ENCODE assay signal across 9 mouse cellular contexts in the genomic region with DNA sequence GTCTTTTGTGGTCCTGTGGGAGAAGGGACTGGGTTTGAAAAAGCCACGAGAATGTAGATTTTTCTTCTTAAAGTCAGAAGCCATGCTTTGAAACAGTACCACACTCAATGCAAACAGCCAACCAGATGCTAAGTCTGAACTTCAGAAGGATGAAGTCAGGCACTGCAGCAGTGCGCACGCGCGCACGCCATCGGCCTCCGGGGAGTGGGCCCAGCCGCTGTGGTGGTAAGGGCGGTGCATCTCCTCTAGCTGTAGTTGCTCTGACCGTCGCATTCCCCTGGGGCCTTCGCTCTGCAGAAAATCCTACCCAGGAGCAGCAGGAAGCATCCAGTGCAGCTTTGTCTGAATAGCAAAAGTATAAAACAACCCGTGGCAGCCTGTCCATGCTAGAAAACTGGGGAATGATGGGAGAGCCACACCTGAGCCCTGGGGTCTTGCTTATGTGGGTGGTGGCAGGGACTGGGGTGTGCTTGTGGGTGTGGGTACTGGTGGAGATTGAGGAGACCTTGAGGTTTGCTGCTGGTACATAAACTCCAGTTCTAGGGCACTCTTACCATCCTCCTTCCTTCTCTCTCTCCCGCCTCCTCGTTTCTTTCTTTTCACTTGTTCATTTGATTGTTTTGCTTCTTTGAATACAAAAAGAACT. TPM values are rescaled to one million over a fixed set of nuclear protein-coding genes. Genes with fewer than 3 reads are reported as not detected.
A peak's percentile ranks its signal among the peaks of the same experiment; 100 is the strongest.
DNase-seq lines count a peak whose midpoint lies in the region; ATAC-seq lines count a peak whose summit lies in the region.
"Had no signal": no experiment of that assay in that cellular context is flagged by ENCODE, and none has a peak within 500 bp of the region (broad histone marks: within the 10 kb centered on the region; RNA-seq: fewer than 3 reads in every experiment).

No protein-coding gene starts in this region.

- no peaks in the 10 kb centered on the region for H3K27me3 ChIP-seq in heart, embryonic 16.5 days (ENCODE audit: control insufficient read depth, insufficient read depth, low read length)
- no peaks in the 10 kb centered on the region for H3K27me3 ChIP-seq in hindbrain, embryonic 12.5 days
- H3K27me3 ChIP-seq in neural tube, embryonic 11.5 days (ENCODE audit: control insufficient read depth, insufficient read depth, low read length): no peaks in the 10 kb centered on the region

- no peak overlapping the region for H3K4me3 ChIP-seq in heart, embryonic 16.5 days (ENCODE audit: low read length)
- peak overlapping the region; percentile 16; the same call in 1 of the 2 replicates for H3K4me3 ChIP-seq in hindbrain, embryonic 12.5 days
- H3K4me3 ChIP-seq in neural tube, embryonic 11.5 days (ENCODE audit: low read depth, low read length): no peak overlapping the region

- DNase-seq in heart, postnatal 25 days (ENCODE audit: low spot score): no peak
- DNase-seq in brain, adult 2 months (ENCODE audit: low read depth, low spot score): peak; percentile 89
- DNase-seq in neural tube, embryonic 11.5 days (ENCODE audit: low spot score): peak; percentile 69
- DNase-seq in heart, adult 8-10 months (ENCODE audit: low spot score): no peak
- DNase-seq in adrenal gland, postnatal 36 days: no peak

- no peak overlapping the region for H3K27ac ChIP-seq in heart, embryonic 16.5 days (ENCODE audit: low read length)
- H3K27ac ChIP-seq in hindbrain, embryonic 12.5 days: peak overlapping the region; percentile 70
- no peak overlapping the region for H3K27ac ChIP-seq in neural tube, embryonic 11.5 days (ENCODE audit: low read depth, low read length)

- 45% methylated on average over 16 of the region's 16 CpGs for WGBS in heart, embryonic 16.5 days
- WGBS in hindbrain, embryonic 12.5 days: 28% methylated on average over 16 of the region's 16 CpGs
- WGBS in neural tube, embryonic 11.5 days: 32% methylated on average over 16 of the region's 16 CpGs

- no peaks in the 10 kb centered on the region for H3K36me3 ChIP-seq in heart, embryonic 16.5 days (ENCODE audit: control insufficient read depth, insufficient read depth)
- no peaks in the 10 kb centered on the region for H3K36me3 ChIP-seq in hindbrain, embryonic 12.5 days
- H3K36me3 ChIP-seq in neural tube, embryonic 11.5 days (ENCODE audit: control insufficient read depth, insufficient read depth, low read length): no peaks in the 10 kb centered on the region

- intact Hi-C loops in heart, postnatal 25 days (cut with DNase I): no loop called here

- H3K4me2 ChIP-seq in heart, embryonic 16.5 days (ENCODE audit: low read depth, low read length): peak overlapping the region; percentile 3; the same call in 1 of the 2 replicates
- peak overlapping the region; percentile 45 for H3K4me2 ChIP-seq in hindbrain, embryonic 12.5 days (replicated peaks)
- H3K4me2 ChIP-seq in neural tube, embryonic 11.5 days (ENCODE audit: low read depth): no peak overlapping the region

- no peak for ATAC-seq in heart, embryonic 16.5 days (replicated peaks; ENCODE audit: extremely low read depth, insufficient read depth, low FRiP score)
- ATAC-seq in hindbrain, embryonic 12.5 days (ENCODE audit: low FRiP score): peak; percentile 83
- ATAC-seq in neural tube, embryonic 11.5 days (ENCODE audit: insufficient read depth, low FRiP score, low TSS enrichment): peak; percentile 67
- ATAC-seq in erythroblast, adult 5-6 weeks (replicated peaks; ENCODE audit: low FRiP score, poor library complexity, severe bottlenecking): no peak

- H3K9me3 ChIP-seq in heart, embryonic 16.5 days (replicated peaks; ENCODE audit: control insufficient read depth, low read length): no peaks in the 10 kb centered on the region
- H3K9me3 ChIP-seq in hindbrain, embryonic 12.5 days (replicated peaks): no peaks in the 10 kb centered on the region
- H3K9me3 ChIP-seq in neural tube, embryonic 11.5 days (ENCODE audit: control insufficient read depth, low read length): no peaks in the 10 kb centered on the region

- H3K9ac ChIP-seq in heart, embryonic 16.5 days (ENCODE audit: low read length): no peak overlapping the region
- peak overlapping the region; percentile 49; the same call in 1 of the 2 replicates for H3K9ac ChIP-seq in hindbrain, embryonic 12.5 days
- no peak overlapping the region for H3K9ac ChIP-seq in neural tube, embryonic 11.5 days (ENCODE audit: low read length)

- H3K4me1 ChIP-seq in heart, embryonic 16.5 days (ENCODE audit: control insufficient read depth, insufficient read depth, low read length): no peaks in the 10 kb centered on the region
- H3K4me1 ChIP-seq in hindbrain, embryonic 12.5 days: peaks cover 13% of the 10 kb centered on the region
- 0 out of 2 replicates have a peak, but pooled peaks cover 2% of the 10 kb centered on the region for H3K4me1 ChIP-seq in neural tube, embryonic 11.5 days (ENCODE audit: control insufficient read depth, insufficient read depth, low read length)

RNA-seq across cellular contexts. Expression of a gene that starts 56.6 kb away (rescaled TPM):
- 5.3 and 6.6 TPM in 2 replicates for polyA plus RNA-seq in heart, embryonic 16.5 days (2015; fragmentation: Nextera tagmentation; extraction: Ambion mirVana)
- 1 to 10 TPM; 1.4 to 1.5 TPM for total RNA-seq in heart, postnatal 25 days (2021)
- polyA plus RNA-seq in hindbrain, embryonic 12.5 days (2016; fragmentation: Nextera tagmentation; extraction: Ambion mirVana): 17.4 and 20.9 TPM in 2 replicates
- 11.4 and 14.7 TPM in 2 replicates for polyA plus RNA-seq in neural tube, embryonic 11.5 days (2014; fragmentation: Nextera tagmentation; extraction: Ambion mirVana)
- not detected in 2 replicates for total RNA-seq in erythroblast, adult 5-6 weeks (2015; ENCODE audit: low replicate concordance)
- total RNA-seq in erythroblast, adult 5-6 weeks (2017; ENCODE audit: low replicate concordance): not detected in 2 replicates
- total RNA-seq in heart, adult 8-10 months (2022): 1 to 10 TPM in 3 of 4 experiments, under 1 TPM in 1; 0.63 to 3.0 (median 1.4) TPM
- 1 to 10 TPM in 1 of 2 experiments, under 1 TPM in 1; 0.30 to 2.2 TPM for total RNA-seq in adrenal gland, postnatal 36 days (2021)
- total RNA-seq: MEL had no signal

Comparison
In these comparisons a context has a peak if more than half of its experiments do, and no peak if none do; other contexts are left out.
1. ATAC-seq: peak in hindbrain, embryonic 12.5 days (single experiment) and neural tube, embryonic 11.5 days (single experiment); none in heart, embryonic 16.5 days (single experiment) and erythroblast, adult 5-6 weeks (single experiment).
2. DNase-seq: peak in brain, adult 2 months (single experiment) and neural tube, embryonic 11.5 days (single experiment); none in heart, postnatal 25 days (single experiment), heart, adult 8-10 months (single experiment) and adrenal gland, postnatal 36 days (0 of 2).